Mouse (Mus musculus): ENCODE measurements around the gene Gm42669. TPM values are rescaled to one million over a fixed set of nuclear protein-coding genes. Genes with fewer than 3 reads are reported as not detected.

The Gm42669 gene
- not detected for total RNA-seq (2021)
- long read RNA-seq, experiment 1 = 0 reads
- long read RNA-seq, experiment 2 = 0 reads

GRCm38 (mm10) chr5:107507321-107507720, at the start of gene Gm42669:
TSS of gene Gm42669 (plus strand) at chr5:107507621.
- DNase-seq = no peak

DNA sequence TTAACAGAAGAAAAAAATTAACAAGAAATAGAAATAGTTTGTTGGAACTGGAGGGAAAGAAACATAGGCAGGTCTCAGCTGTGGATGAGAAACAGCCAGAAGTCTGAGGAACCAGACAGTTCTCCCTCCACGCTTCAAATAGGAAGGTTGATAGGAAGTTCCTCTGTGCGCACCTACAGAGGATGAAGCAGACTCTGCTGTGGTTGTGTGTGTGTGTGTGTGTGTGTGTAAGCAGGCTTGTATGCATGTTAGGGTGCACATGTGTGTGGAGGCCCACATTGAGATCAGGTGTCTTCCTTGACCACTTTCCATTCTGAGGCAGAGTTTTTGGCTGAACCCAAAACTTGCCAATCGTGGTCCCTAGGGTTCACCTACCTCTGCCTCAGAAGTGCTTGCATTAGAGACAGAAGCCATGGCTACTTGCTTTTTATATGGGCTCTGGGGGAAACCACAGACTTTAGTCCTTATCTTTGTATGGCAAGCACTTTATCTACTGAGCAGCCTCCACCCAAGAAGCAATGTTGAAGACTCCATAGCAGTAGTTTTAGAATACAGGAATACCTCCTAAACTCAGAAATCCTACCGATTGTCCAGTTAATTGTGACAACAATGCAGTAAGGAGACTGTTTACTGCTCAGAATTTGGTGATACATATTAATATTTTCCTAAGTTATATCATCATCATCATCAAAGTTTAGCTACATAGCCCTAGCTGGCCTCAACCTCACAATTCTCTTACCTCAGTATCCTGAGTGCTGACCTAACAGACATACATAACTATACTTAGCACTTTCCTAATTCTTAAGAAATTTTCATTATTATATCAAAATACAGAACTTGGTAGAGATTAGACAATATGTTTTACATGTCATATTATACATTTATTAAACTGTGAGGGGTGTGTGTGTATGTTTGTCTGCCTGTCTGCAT, 45.0 kb upstream of the Gm42669 start:
- DNase-seq = no peak

GRCm38 (mm10) chr5:107466501-107466900, 40.9 kb upstream of the Gm42669 start:
- no peak for DNase-seq

GRCm38 (mm10) chr5:107467098-107467497, 40.3 kb upstream of the Gm42669 start:
- DNase-seq = no peak

GRCm38 (mm10) chr5:107470600-107471329, 36.7 kb upstream of the Gm42669 start:
- DNase-seq = no peak

DNA sequence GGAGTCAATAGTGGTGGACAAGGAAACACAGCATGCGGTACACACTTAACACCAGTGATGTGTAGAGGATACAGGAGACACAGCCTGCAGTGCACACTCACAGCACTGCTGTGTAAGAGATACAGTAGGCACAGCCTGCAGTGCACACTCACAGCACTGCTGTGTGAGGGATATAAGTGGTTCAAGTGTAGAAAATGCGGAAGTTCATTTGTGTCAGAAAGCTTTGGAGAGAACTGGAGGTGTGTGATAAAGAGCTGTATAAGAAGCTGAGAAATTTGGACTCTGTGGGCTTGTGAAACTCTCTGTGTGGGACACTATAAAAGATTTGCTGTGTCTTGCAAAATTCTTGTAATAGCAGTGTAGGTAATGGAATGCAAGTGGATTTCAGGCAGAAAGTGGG, 27.2 kb upstream of the Gm42669 start:
- no peak for DNase-seq

DNA sequence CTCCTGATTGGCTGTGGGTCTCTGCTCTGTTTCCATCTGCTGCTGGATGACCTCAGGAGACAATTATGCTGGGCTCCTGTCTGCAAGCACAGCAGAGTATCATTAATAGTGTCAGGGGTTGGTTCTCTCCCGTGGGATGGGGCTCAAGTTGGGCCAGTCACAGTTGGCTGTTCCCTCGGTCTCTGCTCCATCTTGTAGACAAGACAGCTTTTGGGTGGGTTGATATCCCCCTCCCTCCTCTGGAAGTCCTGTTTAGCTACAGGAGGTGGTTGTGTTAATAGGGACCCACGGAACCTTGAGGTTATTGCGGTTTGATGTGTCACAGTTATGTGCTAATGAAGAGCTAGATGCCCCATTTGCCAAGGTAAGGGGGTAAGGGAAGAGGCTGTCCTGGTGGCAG, 18.4 kb upstream of the Gm42669 start:
- DNase-seq = no peak

GRCm38 (mm10) chr5:107491036-107491435, 16.4 kb upstream of the Gm42669 start:
- DNase-seq = no peak

DNA sequence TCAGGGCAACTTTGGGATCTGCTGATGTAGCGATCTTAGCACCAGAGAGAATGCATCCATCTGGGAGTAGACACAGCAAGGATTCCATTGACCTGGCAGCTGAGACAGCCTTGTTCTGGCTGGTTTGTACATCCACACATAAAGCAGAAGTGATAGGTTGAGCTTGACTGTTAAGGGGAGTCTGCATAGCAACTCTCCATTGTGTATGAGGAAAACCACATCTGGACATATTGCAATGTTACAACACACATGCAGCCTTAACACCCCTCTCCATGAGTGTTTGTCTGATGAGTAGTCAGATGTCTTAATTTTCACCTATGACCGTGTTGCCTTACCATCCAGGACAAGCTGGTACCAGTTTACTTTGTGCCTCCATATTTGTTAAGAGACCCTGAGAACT, 14.9 kb upstream of the Gm42669 start:
- no peak for DNase-seq

GRCm38 (mm10) chr5:107494759-107495158, 12.7 kb upstream of the Gm42669 start:
- no peak for DNase-seq

DNA sequence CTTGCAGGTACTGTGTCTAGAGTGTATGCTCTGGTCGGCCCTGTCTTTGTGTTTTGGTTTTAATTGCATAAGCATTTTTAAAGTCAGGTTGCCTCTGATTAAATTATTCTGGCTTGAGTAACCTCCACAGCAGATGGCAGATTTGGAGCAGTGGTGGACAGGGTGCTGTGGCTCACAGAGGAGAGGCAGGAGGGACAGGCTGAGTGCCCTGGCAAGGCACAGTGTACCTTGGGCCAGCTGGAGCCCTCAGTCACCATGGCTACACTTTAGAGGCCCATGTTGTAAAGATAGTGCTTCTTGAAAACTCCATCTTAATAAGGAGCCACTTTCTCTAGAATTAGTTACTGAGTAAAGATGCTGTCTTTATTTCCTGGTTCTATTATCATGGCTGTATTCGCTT, 11.4 kb upstream of the Gm42669 start:
- no peak for DNase-seq

GRCm38 (mm10) chr5:107497519-107498501, 9.6 kb upstream of the Gm42669 start:
- DNase-seq = no peak

GRCm38 (mm10) chr5:107498806-107499310, 8.6 kb upstream of the Gm42669 start:
- no peak for DNase-seq

DNA sequence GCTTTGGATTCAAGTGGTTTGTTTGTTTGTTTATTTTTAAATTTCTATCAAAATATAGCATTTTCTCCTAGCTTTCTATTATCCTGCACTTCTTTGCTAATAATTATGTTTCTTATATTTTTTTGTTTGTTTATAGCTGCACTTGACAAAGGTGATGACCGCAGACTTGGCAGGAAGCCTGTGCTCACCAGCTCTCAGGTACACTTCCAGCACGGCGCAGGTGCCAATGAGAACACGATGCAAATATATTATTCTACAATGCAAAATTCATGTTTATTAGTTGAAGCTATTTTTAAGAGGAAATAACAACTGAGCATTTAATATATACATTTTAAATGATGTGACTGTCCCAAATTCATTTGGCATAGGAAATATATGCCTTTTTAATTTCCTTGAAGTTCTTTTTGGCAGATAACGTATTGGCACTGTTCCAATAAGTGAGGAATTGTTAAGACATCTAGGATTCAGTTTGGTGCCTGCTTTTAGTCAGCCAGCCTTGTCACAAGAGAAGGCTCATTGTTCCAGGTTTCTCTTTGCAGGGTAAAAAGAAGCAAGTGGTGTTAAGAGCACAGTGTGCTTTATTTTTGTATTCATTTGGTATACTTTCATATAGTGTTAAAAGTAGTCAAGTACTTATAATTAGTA, 7.4 kb upstream of the Gm42669 start:
- no peak for DNase-seq

- no peak for DNase-seq
These were observed 6.7 kb upstream of the Gm42669 start for GRCm38 (mm10) chr5:107500741-107501140.

- no peak for DNase-seq
These were observed 3.1 kb downstream of the Gm42669 start for GRCm38 (mm10) chr5:107510503-107510902.

- no peak for DNase-seq
These were observed 3.9 kb downstream of the Gm42669 start for GRCm38 (mm10) chr5:107511326-107511725.

GRCm38 (mm10) chr5:107513583-107513982, 6.2 kb downstream of the Gm42669 start:
- DNase-seq = peak; percentile 17 to 40

DNA sequence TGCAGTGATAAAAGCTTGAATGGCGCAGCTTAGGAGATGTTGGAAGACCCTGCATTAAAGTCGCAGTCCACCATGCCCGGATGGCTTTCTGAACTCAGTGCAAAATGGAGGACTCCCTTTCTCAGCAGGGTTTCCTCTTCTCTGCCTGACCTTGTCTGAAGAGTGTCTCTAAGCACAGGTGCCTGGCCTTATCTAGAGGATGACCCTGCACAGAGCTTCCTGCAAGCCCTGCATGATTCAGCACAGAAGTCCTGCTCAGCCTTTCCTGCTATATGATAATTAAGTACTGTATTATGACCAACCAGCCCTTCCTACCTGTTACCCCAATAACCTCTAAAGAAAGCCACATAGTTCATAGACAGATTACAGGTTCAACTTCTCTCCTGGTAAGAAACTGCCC, 8.0 kb downstream of the Gm42669 start:
- DNase-seq = no peak

DNA sequence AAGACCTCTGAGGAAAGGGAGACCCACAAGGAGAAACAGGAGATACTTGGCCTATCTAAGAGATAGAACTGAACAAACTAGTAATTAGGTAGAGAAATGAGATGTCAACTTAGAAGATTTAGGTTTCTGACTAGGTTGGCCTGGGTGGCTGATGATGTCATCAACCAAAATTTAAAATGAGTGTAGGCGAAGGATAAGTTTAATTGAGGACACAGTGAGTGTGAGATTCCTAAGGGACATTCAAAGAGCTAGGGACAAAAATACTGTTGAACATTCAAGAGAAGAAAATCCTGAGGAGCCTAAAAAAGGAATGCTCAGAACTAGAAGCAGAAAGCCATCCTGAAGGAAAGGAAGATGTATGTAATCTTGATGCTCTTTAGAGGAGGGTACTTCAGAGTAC, 8.7 kb downstream of the Gm42669 start:
- no peak for DNase-seq

DNA sequence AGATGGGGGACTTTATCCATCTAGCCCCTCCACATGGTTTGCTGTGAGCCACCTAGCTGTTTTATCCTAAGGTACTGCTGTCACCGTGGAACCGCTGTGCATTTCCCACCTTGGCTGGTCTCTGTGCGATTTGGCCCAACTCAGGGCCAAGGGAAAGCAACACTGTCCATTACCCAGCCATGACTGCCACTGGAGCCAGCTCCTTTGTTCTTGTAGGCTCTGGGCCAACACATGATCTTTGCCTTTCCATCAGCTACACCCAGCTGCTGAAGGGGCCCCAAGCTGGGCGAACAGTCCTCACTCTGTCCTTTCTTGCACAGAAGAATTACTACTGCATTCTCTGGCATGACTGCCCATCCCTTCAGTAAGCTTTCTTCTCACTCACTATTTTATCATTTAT, 11.2 kb downstream of the Gm42669 start:
- no peak for DNase-seq
